Comparison of ENCODE assay signal across 9 mouse cellular contexts in genomic region chr2:155742931-155743337, GRCm38 (mm10). TPM values are rescaled to one million over a fixed set of nuclear protein-coding genes. Genes with fewer than 3 reads are reported as not detected.
DNase-seq lines count a peak whose midpoint lies in the region; ATAC-seq lines count a peak whose summit lies in the region.
"Had no signal": no experiment of that assay in that cellular context is flagged by ENCODE, and none has a peak within 500 bp of the region (broad histone marks: within the 10 kb centered on the region; RNA-seq: fewer than 3 reads in every experiment).

No protein-coding gene starts in this region.

- H3K9ac ChIP-seq in liver, embryonic 13.5 days: no peak overlapping the region
- no peak overlapping the region for H3K9ac ChIP-seq in midbrain, embryonic 15.5 days
- no peak overlapping the region for H3K9ac ChIP-seq in hindbrain, embryonic 11.5 days (ENCODE audit: low read depth, low read length)
- H3K9ac ChIP-seq: neural tube, embryonic 13.5 days had no signal

- 10% methylated on average over 12 of the region's 12 CpGs for WGBS in liver, embryonic 13.5 days (ENCODE audit: insufficient replicate concordance)
- whole genome bisulfite sequencing in midbrain, embryonic 15.5 days: 85% methylated on average over 12 of the region's 12 CpGs
- 84% methylated on average over 12 of the region's 12 CpGs for WGBS in hindbrain, embryonic 11.5 days

- H3K4me1 ChIP-seq in liver, embryonic 13.5 days (replicated peaks): peaks cover 16% of the 10 kb centered on the region
- H3K4me1 ChIP-seq in midbrain, embryonic 15.5 days: no peaks in the 10 kb centered on the region
- H3K4me1 ChIP-seq in hindbrain, embryonic 11.5 days (replicated peaks; ENCODE audit: control insufficient read depth, insufficient read depth, low read length): no peaks in the 10 kb centered on the region

- no peak overlapping the region for H3K27ac ChIP-seq in liver, embryonic 13.5 days
- no peak overlapping the region for H3K27ac ChIP-seq in midbrain, embryonic 15.5 days
- no peak overlapping the region for H3K27ac ChIP-seq in hindbrain, embryonic 11.5 days (ENCODE audit: low read depth, low read length)
- H3K27ac ChIP-seq: neural tube, embryonic 13.5 days had no signal

- H3K9me3 ChIP-seq in liver, embryonic 13.5 days (replicated peaks): no peaks in the 10 kb centered on the region
- H3K9me3 ChIP-seq in midbrain, embryonic 15.5 days: no peaks in the 10 kb centered on the region
- no peaks in the 10 kb centered on the region for H3K9me3 ChIP-seq in hindbrain, embryonic 11.5 days (ENCODE audit: control insufficient read depth, low read length)
- H3K9me3 ChIP-seq: neural tube, embryonic 13.5 days had no signal

- DNase-seq in urinary bladder, postnatal 25 days (ENCODE audit: low spot score): peak; percentile 11
- DNase-seq in urinary bladder, postnatal 4 days (ENCODE audit: low spot score in 2 of 2): no peak
- peak; percentile 58 for DNase-seq in heart, postnatal 10 days
- peak; percentile 24 for DNase-seq in liver, embryonic 13.5 days
- no peak for DNase-seq in right cerebral cortex, postnatal 14 days
- no peak for DNase-seq in hindbrain, embryonic 11.5 days (ENCODE audit: low spot score)
- DNase-seq in right cerebral cortex, postnatal 36 days (ENCODE audit: low spot score in 2 of 2): no peak

- no peak overlapping the region for H3K4me3 ChIP-seq in liver, embryonic 13.5 days (replicated peaks)
- no peak overlapping the region for H3K4me3 ChIP-seq in midbrain, embryonic 15.5 days
- no peak overlapping the region for H3K4me3 ChIP-seq in hindbrain, embryonic 11.5 days (ENCODE audit: low read depth, low read length)
- H3K4me3 ChIP-seq: neural tube, embryonic 13.5 days had no signal

- H3K27me3 ChIP-seq in liver, embryonic 13.5 days: peaks cover 24% of the 10 kb centered on the region
- H3K27me3 ChIP-seq in midbrain, embryonic 15.5 days (replicated peaks): no peaks in the 10 kb centered on the region
- no peaks in the 10 kb centered on the region for H3K27me3 ChIP-seq in hindbrain, embryonic 11.5 days (ENCODE audit: control insufficient read depth, insufficient read depth, low read length)
- H3K27me3 ChIP-seq: neural tube, embryonic 13.5 days had no signal

- intact Hi-C loops in heart, postnatal 10 days (cut with DNase I): no loop called here

- no peaks in the 10 kb centered on the region for H3K36me3 ChIP-seq in liver, embryonic 13.5 days
- H3K36me3 ChIP-seq in midbrain, embryonic 15.5 days (replicated peaks): no peaks in the 10 kb centered on the region
- H3K36me3 ChIP-seq in hindbrain, embryonic 11.5 days (ENCODE audit: control insufficient read depth, insufficient read depth, low read length): no peaks in the 10 kb centered on the region
- H3K36me3 ChIP-seq: neural tube, embryonic 13.5 days had no signal

- ATAC-seq in liver, embryonic 13.5 days (ENCODE audit: low read depth): peak; percentile 60; the same call in 1 of the 2 replicates
- no peak for ATAC-seq in midbrain, embryonic 15.5 days (replicated peaks)
- ATAC-seq in hindbrain, embryonic 11.5 days (ENCODE audit: low FRiP score): no peak

- no peak overlapping the region for H3K4me2 ChIP-seq in liver, embryonic 13.5 days
- no peak overlapping the region for H3K4me2 ChIP-seq in midbrain, embryonic 15.5 days
- H3K4me2 ChIP-seq in hindbrain, embryonic 11.5 days (replicated peaks; ENCODE audit: low read depth, low read length): no peak overlapping the region
- H3K4me2 ChIP-seq: neural tube, embryonic 13.5 days had no signal

RNA-seq across cellular contexts. Expression of gene Gm17581, which starts 7.3 kb away (rescaled TPM):
- total RNA-seq in heart, postnatal 10 days (2021): not detected
- not detected in 2 replicates for polyA plus RNA-seq in liver, embryonic 13.5 days (2015; fragmentation: Nextera tagmentation; extraction: Ambion mirVana)
- polyA plus RNA-seq in midbrain, embryonic 15.5 days (2015; fragmentation: Nextera tagmentation; extraction: Ambion mirVana): not detected in 2 replicates
- polyA plus RNA-seq in hindbrain, embryonic 11.5 days (2014; fragmentation: Nextera tagmentation; extraction: Ambion mirVana): not detected in 2 replicates
- polyA plus RNA-seq: neural tube, embryonic 13.5 days had no signal

RNA-seq across cellular contexts. Expression of gene Procr, which starts 8.0 kb away (rescaled TPM):
- 1 to 10 TPM; 4.3 to 6.8 TPM for total RNA-seq in heart, postnatal 10 days (2021)
- 1.0 and 1.3 TPM in 2 replicates for polyA plus RNA-seq in liver, embryonic 13.5 days (2015; fragmentation: Nextera tagmentation; extraction: Ambion mirVana)
- polyA plus RNA-seq in midbrain, embryonic 15.5 days (2015; fragmentation: Nextera tagmentation; extraction: Ambion mirVana): 2.3 and 3.2 TPM in 2 replicates
- polyA plus RNA-seq in hindbrain, embryonic 11.5 days (2014; fragmentation: Nextera tagmentation; extraction: Ambion mirVana): 2.5 and 3.1 TPM in 2 replicates

RNA-seq across cellular contexts. Expression of gene Edem2, which starts 13.7 kb away (rescaled TPM):
- 10 to 100 TPM; 11.1 to 12.3 TPM for total RNA-seq in heart, postnatal 10 days (2021)
- 21.2 and 22.2 TPM in 2 replicates for polyA plus RNA-seq in liver, embryonic 13.5 days (2015; fragmentation: Nextera tagmentation; extraction: Ambion mirVana)
- 51.0 and 52.7 TPM in 2 replicates for polyA plus RNA-seq in midbrain, embryonic 15.5 days (2015; fragmentation: Nextera tagmentation; extraction: Ambion mirVana)
- polyA plus RNA-seq in hindbrain, embryonic 11.5 days (2014; fragmentation: Nextera tagmentation; extraction: Ambion mirVana): 36.0 and 37.4 TPM in 2 replicates

RNA-seq across cellular contexts. Expression of gene Mmp24, which starts 32.2 kb away (rescaled TPM):
- under 1 TPM in 1 of 2 experiments, not detected in 1; 0.07 TPM for total RNA-seq in heart, postnatal 10 days (2021)
- not detected in 2 replicates for polyA plus RNA-seq in liver, embryonic 13.5 days (2015; fragmentation: Nextera tagmentation; extraction: Ambion mirVana)
- 19.3 and 21.6 TPM in 2 replicates for polyA plus RNA-seq in midbrain, embryonic 15.5 days (2015; fragmentation: Nextera tagmentation; extraction: Ambion mirVana)
- 3.2 and 3.4 TPM in 2 replicates for polyA plus RNA-seq in hindbrain, embryonic 11.5 days (2014; fragmentation: Nextera tagmentation; extraction: Ambion mirVana)

RNA-seq across cellular contexts. Expression of gene Trpc4ap, which starts 50.8 kb away (rescaled TPM):
- total RNA-seq in heart, postnatal 10 days (2021): 10 to 100 TPM; 83.1 to 89.9 TPM
- polyA plus RNA-seq in liver, embryonic 13.5 days (2015; fragmentation: Nextera tagmentation; extraction: Ambion mirVana): 50.8 and 59.8 TPM in 2 replicates
- 165 and 166 TPM in 2 replicates for polyA plus RNA-seq in midbrain, embryonic 15.5 days (2015; fragmentation: Nextera tagmentation; extraction: Ambion mirVana)
- polyA plus RNA-seq in hindbrain, embryonic 11.5 days (2014; fragmentation: Nextera tagmentation; extraction: Ambion mirVana): 154 and 157 TPM in 2 replicates

Comparison
In these comparisons a context has a peak if more than half of its experiments do, and no peak if none do; other contexts are left out.
1. DNase-seq: peak in urinary bladder, postnatal 25 days (single experiment), heart, postnatal 10 days (2 of 2) and liver, embryonic 13.5 days (single experiment); none in urinary bladder, postnatal 4 days (0 of 2), right cerebral cortex, postnatal 14 days (single experiment), hindbrain, embryonic 11.5 days (single experiment) and right cerebral cortex, postnatal 36 days (0 of 2).